Mouse (Mus musculus) ES-E14 (cell line): Measurements from ENCODE around the gene Gm128.

Experiments
- CHD2 ChIP-seq: IDR thresholded peaks from 2 replicates; pipeline ENCODE4 v1.6.1; 2014; ENCODE audit warnings: mild to moderate bottlenecking, low read depth, low read length, inconsistent platforms
- HCFC1 ChIP-seq: IDR thresholded peaks from 2 replicates; pipeline ENCODE4 v1.6.1; 2012; ENCODE audit warnings: low read length, inconsistent platforms, borderline replicate concordance; ENCODE audit not compliant: insufficient read depth
- MAFK ChIP-seq: IDR thresholded peaks from 2 replicates; pipeline ENCODE4 v1.6.1; 2014; ENCODE audit warnings: mild to moderate bottlenecking, low read depth, low read length, inconsistent platforms; ENCODE audit not compliant: insufficient read depth
- ZC3H11A ChIP-seq: IDR thresholded peaks from 2 replicates; pipeline ENCODE4 v1.6.1; 2012; ENCODE audit warnings: low read depth, mild to moderate bottlenecking, inconsistent platforms, low read length, borderline replicate concordance

DNA sequence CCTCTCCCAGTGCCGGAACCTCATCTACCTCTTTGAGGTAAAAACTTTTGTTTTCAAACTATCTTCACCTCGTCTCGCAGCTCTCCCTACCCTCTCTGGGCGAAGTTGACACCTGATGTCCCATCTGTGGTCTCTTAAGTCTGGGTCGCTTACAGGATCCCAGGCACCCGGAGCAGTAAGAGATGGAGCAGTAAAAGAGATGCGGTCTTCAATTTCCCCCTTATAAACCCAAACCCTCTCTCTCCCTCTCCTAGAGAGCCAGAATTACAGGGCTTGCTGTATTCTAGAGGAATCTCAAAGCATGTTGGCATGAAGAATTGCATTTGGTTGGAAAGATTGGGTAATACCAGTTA lies 42.2 kb upstream of the Gm128 start:
- TF ChIP-seq ZC3H11A (no peak), CHD2 (no peak), MAFK (no peak), HCFC1 (no peak)
